Mouse (Mus musculus) stomach, adult 2 months (tissue): ENCODE data around the gene Dok4. TPM values are rescaled to one million over a fixed set of nuclear protein-coding genes. Genes with fewer than 3 reads are reported as not detected.

Experiments
- polyA plus RNA-seq: library from polyadenylated mRNA; depleted of rRNA; stranded (reverse); fragments of >200 nt; gene quantifications from 2 replicates; pipeline ENCODE4 v1.2.3, GENCODE M21; 2012; rRNA removed

Gene Dok4
- 23.7 and 26.4 TPM in 2 replicates for polyA plus RNA-seq

DNA sequence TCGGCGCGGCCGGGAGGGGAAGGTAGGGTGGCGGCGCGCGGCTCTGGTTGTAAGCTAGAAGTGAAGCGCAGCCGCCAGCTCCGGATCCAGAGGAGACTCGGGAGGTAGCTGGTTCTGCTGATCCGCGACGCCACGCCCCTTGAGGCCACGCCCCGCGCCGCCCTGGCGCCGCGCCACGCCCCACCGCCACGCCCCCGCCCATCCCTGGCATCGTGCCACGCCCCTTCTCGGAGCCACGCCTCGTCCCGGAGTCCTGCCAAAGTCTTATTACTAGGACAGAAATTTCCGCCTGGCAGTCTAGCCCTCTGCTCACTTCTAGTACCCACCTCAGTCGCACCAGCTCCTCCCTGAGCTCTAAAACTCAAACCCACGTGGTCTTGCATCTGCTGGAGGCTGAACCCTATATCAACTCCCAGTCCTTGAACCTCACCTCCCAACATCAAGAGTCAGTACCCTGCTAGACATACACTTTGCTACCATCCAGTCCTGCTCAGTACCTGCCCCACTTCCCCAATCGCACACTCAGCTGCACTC lies at the start of gene Dok4:
Gene Dok4, minus strand, starts transcription at position 134 of the 534 bp plus-strand sequence.

GRCm38 (mm10) chr8:94923405-94923804 lies 47.3 kb upstream of the Dok4 start, which contains the start of gene Adgrg5:
TSS of gene Adgrg5 (plus strand) at chr8:94923694.

DNA sequence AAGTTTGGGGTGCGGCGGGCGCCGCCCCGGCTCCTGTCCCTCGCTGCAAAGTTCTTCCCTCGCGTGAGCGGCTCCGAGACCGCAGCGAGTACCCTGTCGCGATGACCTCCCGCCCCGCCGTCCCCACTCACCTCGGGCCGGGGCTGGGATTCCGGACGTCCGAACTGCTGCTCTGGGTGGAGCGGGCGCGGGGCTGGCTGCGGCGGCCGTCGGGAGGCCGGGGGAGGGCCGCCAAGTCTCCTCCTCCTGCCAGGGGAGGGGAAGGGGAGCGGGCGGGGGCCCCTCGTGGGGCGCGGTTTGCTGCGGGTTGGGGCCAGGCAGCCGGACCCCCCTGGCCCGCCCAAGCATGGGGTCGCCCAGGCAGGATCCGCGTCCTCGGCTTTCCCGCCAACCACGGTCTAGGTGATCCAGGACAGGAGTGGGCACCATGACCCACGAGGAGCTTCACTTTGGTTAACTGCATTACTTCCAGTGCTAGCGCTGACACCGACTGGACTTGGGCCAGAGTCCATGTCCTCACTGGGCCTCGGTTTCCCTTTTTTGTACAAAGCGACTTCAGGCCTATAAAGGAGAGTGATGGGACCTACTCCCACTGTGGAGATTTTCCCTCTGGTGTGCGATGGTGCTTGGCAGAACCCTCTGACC lies 41.8 kb upstream of the Dok4 start, which contains the start of gene Ccdc102a:
Gene Ccdc102a, minus strand, starts transcription at position 248 of the 645 bp plus-strand sequence.

DNA sequence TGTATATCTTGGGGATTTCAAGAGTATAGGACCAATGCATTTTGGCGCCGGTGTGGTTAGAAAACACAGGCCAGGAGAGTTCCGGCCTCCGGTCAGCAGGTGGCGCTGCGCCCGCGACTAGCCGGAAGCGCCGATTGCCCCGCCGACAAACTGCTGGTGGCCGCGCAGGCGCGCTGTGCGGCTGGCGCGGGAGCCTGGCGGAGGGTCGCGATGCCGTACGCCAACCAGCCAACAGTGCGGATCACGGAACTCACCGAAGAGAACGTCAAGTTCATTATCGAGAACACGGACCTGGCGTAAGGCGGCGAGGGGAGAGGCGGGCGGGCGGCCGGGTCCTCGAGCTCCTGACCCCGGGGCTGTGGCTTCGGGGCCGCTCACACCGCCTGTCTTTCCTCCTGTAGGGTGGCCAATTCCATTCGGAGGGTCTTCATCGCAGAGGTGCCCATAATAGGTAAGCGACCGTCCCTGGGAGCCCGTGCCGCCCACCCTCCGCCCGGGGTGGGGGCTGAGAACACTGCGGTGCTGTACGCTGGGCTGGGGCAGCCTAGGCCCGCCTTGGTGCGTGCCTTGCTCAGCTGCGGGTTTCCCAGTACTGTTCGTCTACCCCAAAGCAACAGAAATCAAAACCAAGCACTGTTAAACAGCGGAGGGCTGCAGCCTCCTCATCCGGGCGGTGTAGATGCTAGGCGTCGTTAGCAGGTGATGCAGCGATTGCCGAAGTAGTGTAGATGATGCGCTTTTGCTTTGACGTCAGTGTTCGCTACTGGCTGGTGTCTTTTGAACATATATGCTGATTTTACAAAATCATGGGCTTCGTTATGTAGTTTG lies 18.6 kb downstream of the Dok4 start, which contains the start of gene Polr2c:
Gene Polr2c, plus strand, starts transcription at position 105 of the 828 bp plus-strand sequence.

GRCm38 (mm10) chr8:94837662-94838574 lies 38.2 kb downstream of the Dok4 start, which contains the start of the genes Coq9 and Ciapin1:
TSS of gene Coq9 (plus strand) at chr8:94838321.
TSS of gene Ciapin1 (minus strand) at chr8:94838358.

Other genes starting within 250 kb of the Dok4 start
- gene Arl2bp, start 209.7 kb downstream of the Dok4 start, polyA plus RNA-seq = 39.1 and 45.9 TPM in 2 replicates
- gene Pllp, start 180.1 kb downstream of the Dok4 start, polyA plus RNA-seq = 251 and 277 TPM in 2 replicates
- 0.81 and 1.1 TPM in 2 replicates for gene Ccl22, start 130.7 kb downstream of the Dok4 start, polyA plus RNA-seq
- gene Cx3cl1, start 104.3 kb downstream of the Dok4 start, polyA plus RNA-seq = 24.9 and 32.0 TPM in 2 replicates
- gene Ccl17, start 65.9 kb downstream of the Dok4 start, polyA plus RNA-seq = 0.25 and 0.60 TPM in 2 replicates
- 142 and 188 TPM in 2 replicates for gene Coq9, start 38.0 kb downstream of the Dok4 start, polyA plus RNA-seq
- gene Ciapin1, start 38.0 kb downstream of the Dok4 start, polyA plus RNA-seq = 36.6 and 43.9 TPM in 2 replicates
- gene Polr2c, start 18.9 kb downstream of the Dok4 start, polyA plus RNA-seq = 25.0 and 28.4 TPM in 2 replicates
- 7.0 and 11.3 TPM in 2 replicates for gene Ccdc102a, start 41.8 kb upstream of the Dok4 start, polyA plus RNA-seq
- gene Adgrg5, start 47.4 kb upstream of the Dok4 start, polyA plus RNA-seq = 1.0 and 1.4 TPM in 2 replicates
- 97.9 and 117 TPM in 2 replicates for gene Adgrg1, start 98.4 kb upstream of the Dok4 start, polyA plus RNA-seq
- gene Adgrg3, start 141.4 kb upstream of the Dok4 start, polyA plus RNA-seq = 1.7 and 2.5 TPM in 2 replicates
- not detected in 2 replicates for gene Drc7, start 178.8 kb upstream of the Dok4 start, polyA plus RNA-seq
- 9.2 and 10.0 TPM in 2 replicates for gene Katnb1, start 204.9 kb upstream of the Dok4 start, polyA plus RNA-seq